Mouse (Mus musculus): Measurements from ENCODE around the gene Tle3.

Gene Tle3

DNA sequence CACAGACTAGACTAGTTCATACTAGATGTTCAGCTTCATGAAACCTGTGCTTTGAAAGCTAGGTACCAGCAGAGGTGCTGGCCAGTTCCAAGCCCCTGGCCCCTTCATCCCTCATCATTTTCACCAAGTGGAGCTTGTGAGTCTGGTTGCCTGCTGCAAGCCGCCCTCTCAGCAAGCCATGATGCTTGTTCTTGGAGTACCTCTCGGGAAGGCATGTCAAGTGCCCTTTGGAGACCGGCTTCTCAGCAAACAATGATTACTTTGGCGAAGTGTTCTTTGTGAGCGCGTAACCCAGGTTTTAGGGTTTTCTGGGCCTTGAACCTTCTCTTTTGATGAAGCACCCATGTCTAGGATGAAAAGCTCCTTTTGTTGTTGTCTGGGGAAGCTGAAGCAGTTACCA is 64.6 kb downstream of the Tle3 start:
- no peak for DNase-seq

- peak; percentile 70 for DNase-seq
These were observed 66.9 kb downstream of the Tle3 start for GRCm38 (mm10) chr9:61439092-61439491.

DNA sequence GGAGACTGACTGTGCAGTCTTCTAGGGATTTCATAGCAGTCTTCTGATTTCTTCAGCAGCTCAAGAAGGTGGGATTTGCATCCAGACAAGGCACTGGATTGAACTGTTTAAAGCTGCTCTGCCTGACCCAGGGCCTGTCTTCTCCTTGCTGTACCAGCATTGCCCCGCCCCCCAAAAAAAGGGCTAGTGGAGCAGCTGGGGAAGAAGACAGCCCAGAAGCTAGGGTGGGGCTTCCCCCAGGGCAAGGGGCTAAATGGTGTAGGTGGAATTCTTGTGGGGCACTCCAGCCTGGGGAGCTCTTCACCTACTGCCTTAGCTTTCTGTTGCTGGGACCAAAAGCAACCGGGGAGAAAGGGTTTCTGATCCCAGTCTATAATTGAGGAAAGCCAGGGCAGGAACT is 67.8 kb downstream of the Tle3 start:
- DNase-seq, result no peak

DNA sequence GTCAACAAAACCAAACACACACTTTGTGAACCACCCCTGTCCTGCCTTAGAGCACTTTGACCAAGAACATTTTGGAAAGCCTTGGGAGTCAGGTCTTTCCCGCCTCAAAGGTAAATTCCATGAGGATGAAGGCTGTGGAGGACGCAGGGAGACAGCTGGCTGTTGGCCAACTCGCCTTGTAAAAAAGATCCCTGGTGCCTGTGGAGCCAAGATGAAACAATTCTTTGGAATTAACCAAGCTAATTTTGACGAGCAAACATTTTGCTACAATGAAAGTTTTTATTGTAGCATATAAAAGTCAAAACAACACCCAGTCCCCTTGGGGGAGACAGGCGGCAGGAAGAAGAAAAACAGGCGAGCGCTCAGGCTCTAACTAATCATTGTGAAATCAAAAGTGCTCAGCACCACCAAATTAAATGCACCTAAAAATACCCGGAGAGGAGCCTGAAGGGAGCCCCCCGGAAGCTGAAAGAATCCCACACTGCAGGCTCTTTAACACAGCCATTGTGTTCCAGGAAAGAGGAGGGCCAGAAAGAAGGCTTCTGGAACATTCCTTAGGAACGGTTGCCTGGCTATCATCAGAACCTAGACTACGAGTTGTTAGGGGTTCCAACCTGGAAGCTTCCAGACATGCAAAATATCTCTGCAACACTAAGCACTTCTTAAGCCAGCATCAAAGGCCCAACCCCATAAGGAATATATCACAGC is 69.2 kb downstream of the Tle3 start:
- no peak for DNase-seq

- peak; percentile 75 for DNase-seq
These were observed 70.9 kb downstream of the Tle3 start for GRCm38 (mm10) chr9:61442951-61443630.

- DNase-seq, result no peak
These were observed 73.0 kb downstream of the Tle3 start for GRCm38 (mm10) chr9:61445151-61445550.

DNA sequence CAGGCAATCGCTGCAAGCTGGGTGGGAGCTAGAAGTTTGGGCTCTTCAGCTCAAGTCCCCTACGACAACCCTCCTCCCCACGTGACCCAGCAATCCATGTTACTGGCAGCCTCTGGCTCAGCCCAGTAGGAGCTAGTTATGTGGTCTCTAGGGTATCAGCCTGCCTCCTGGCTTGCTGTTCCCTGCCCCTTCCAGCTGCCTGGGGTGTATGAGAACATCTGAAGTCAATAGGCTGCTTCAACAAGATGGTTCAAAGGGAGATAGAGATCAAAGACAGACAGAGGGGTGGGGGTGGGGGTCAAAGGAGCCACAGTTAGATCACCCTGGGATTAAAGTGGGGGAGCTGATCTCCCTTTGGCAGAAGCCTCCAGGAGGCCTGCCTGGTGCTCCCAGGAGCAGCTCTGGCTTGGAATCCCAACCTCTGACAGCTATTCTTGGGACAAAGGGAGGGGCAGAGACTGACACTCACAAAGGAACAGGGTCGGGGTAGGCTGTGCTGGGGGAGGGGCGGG is 73.6 kb downstream of the Tle3 start:
- DNase-seq, result peak; percentile 39

- no peak for DNase-seq
These were observed 74.8 kb downstream of the Tle3 start for GRCm38 (mm10) chr9:61446965-61447364.

GRCm38 (mm10) chr9:61449363-61449904 is 77.3 kb downstream of the Tle3 start:
- no peak for DNase-seq

DNA sequence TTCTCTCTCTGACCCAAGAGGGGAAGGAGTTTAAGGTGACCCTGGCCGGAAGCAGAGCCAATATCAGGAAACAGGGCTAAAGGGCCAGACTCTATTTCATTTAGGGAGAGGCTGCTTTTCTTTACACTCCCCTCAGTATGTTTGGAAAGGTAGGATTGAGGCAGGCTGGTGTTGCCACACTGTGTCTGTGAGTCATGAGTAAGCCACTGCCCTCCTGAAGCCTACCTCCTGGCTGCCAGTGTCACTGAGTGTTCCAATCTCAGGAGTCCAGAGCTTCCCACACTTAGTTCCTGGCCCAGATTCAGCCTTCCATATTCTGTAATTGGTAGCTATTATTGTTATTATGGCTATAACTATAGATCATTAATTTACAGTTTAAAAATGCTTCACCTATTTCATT is 79.9 kb downstream of the Tle3 start:
- no peak for DNase-seq

DNA sequence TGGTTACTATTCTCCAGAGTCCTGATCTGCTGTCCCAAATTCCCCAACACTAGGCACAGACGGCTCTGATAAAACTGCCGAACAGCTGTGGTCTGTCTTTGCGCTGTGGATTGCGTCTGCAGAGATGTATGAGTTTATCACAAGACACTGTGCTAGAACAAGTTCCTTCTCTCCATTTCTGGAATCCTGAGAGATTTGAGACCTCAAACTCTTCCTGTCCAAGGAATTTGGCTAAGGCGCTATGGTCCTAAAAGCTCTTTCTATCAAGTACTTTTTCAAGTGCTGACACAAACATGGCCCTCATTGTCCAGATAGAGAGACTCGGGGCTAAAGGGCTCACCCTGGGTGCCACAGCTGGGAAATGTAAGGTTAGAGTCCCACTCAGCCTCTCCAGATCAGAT is 83.7 kb downstream of the Tle3 start:
- DNase-seq, result no peak

GRCm38 (mm10) chr9:61456441-61457161 is 84.4 kb downstream of the Tle3 start:
- no peak for DNase-seq

DNA sequence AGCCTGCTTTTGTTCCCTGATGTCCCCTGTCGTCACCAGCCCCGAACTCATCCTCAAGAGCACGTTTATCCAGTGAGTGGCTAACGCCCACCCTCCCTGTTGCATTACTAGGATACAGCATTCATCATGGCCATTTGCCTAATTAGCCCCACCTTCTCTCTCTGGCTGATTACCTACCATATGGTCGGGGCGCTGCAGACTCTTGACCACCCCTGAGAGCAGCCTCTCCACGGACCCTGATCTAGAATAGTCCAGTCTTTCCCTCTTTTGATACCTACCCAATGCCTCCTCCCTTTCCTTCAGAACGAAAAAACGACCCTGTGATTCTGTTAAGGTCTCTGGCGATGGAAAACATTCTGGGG is 85.0 kb downstream of the Tle3 start:
- peak; percentile 40 for DNase-seq

- DNase-seq, result peak; percentile 53
These were observed 89.7 kb downstream of the Tle3 start for GRCm38 (mm10) chr9:61461859-61462258.

GRCm38 (mm10) chr9:61467436-61467835 is 95.3 kb downstream of the Tle3 start:
- DNase-seq, result no peak
